ENCODE assay signal across 19 mouse cellular contexts in the genomic region with DNA sequence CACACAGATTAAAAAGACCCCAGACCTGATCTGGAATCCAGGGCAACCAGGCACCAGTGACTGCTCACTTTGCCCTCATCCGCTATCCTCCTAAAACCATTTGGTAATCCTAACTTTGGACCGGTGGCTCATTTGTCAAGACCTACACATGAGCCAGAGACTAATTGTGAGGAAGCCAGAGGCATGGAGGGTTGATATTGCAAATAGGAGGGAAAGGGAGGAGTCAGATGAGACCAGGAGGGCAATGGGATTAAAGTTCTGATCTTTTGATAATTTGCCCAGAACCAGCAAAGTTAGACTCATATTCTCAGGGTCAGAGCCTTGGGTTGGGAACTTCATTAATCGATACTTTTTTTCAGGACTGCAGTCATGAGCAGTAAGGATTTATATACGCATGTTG.
DNase-seq lines count a peak whose midpoint lies in the region; ATAC-seq and TF ChIP-seq lines count a peak whose summit lies in the region.
"Had no signal": no experiment of that assay in that cellular context is flagged by ENCODE, and none has a peak within 500 bp of the region (broad histone marks: within the 10 kb centered on the region; RNA-seq: fewer than 3 reads in every experiment).

No protein-coding gene starts in this region.

- TF ChIP-seq CTCF in left cerebral cortex, adult 2 months (IDR thresholded peaks at IDR 0.05): no peak
- TF ChIP-seq CTCF in lung, adult 2 months (IDR thresholded peaks at IDR 0.05; ENCODE audit: insufficient read depth, low read length): no peak

- no peak for TF ChIP-seq POLR2A in lung, adult 2 months (IDR thresholded peaks at IDR 0.05; ENCODE audit: borderline replicate concordance, extremely low read depth, low read depth, low read length)

- H3K4me3 ChIP-seq in forebrain, embryonic 14.5 days (ENCODE audit: low read depth, low read length): no peak overlapping the region
- H3K4me3 ChIP-seq in forebrain, embryonic 10.5 days: no peak overlapping the region
- no peak overlapping the region for H3K4me3 ChIP-seq in left cerebral cortex, adult 2 months
- H3K4me3 ChIP-seq in lung, embryonic 16.5 days (ENCODE audit: low read length): no peak overlapping the region
- H3K4me3 ChIP-seq in lung, adult 2 months (replicated peaks; ENCODE audit: extremely low read depth, low read depth, low read length): no peak overlapping the region
- H3K4me3 ChIP-seq: embryonic facial prominence, embryonic 12.5 days; gastrocnemius, adult 2 months; hindbrain, embryonic 12.5 days; hindbrain, embryonic 15.5 days had no signal

- no peak overlapping the region for H3K9ac ChIP-seq in forebrain, embryonic 14.5 days (ENCODE audit: low read length)
- no peak overlapping the region for H3K9ac ChIP-seq in lung, embryonic 16.5 days (ENCODE audit: low read length)
- H3K9ac ChIP-seq: embryonic facial prominence, embryonic 12.5 days; forebrain, postnatal 0 days; hindbrain, embryonic 12.5 days; hindbrain, embryonic 15.5 days had no signal

- DNase-seq in forebrain, embryonic 14.5 days (ENCODE audit: low spot score): no peak
- DNase-seq in forebrain, embryonic 10.5 days (ENCODE audit: extremely low spot score, low spot score): no peak
- DNase-seq in left cerebral cortex, adult 2 months (ENCODE audit: extremely low spot score in 1 of 2, low spot score in 2 of 2): no peak
- no peak for DNase-seq in left cerebral cortex, adult 18-20 months (ENCODE audit: low spot score in 2 of 2)
- no peak for DNase-seq in lung, adult 2 months
- DNase-seq: adrenal gland, postnatal 10 days; adrenal gland, postnatal 36 days; cerebellum, adult 18-20 months; cerebellum, adult 9-10 months; gastrocnemius, adult 2 months had no signal

- no peaks in the 10 kb centered on the region for H3K36me3 ChIP-seq in forebrain, embryonic 14.5 days (ENCODE audit: control insufficient read depth, insufficient read depth, low read length)
- H3K36me3 ChIP-seq in forebrain, embryonic 10.5 days (replicated peaks): peaks cover 6% of the 10 kb centered on the region
- no peaks in the 10 kb centered on the region; the same call in 1 of the 2 replicates for H3K36me3 ChIP-seq in lung, embryonic 16.5 days (ENCODE audit: control insufficient read depth, insufficient read depth, low read length)
- H3K36me3 ChIP-seq: G1E; hindbrain, embryonic 15.5 days had no signal

- intact Hi-C loops in left cerebral cortex, adult 2 months (cut with DNase I): loop anchor here (5.0 kb wide), 2 partner anchors 65 to 90 kb away; no protein-coding TSS in a partner anchor

- 0 out of 2 replicates have a peak overlapping the region, but pooled peaks have one; percentile 65 for H3K27ac ChIP-seq in forebrain, embryonic 14.5 days (ENCODE audit: low read depth, low read length)
- no peak overlapping the region for H3K27ac ChIP-seq in forebrain, embryonic 10.5 days
- H3K27ac ChIP-seq in left cerebral cortex, adult 2 months: peak overlapping the region; percentile 36; the same call in 1 of the 2 replicates
- H3K27ac ChIP-seq in lung, embryonic 16.5 days (ENCODE audit: low read length): peak overlapping the region; percentile 51
- H3K27ac ChIP-seq: embryonic facial prominence, embryonic 12.5 days; hindbrain, embryonic 12.5 days had no signal

- no peak overlapping the region for H3K4me2 ChIP-seq in forebrain, embryonic 14.5 days (ENCODE audit: low read length)
- no peak overlapping the region for H3K4me2 ChIP-seq in lung, embryonic 16.5 days (ENCODE audit: low read depth, low read length)
- H3K4me2 ChIP-seq: embryonic facial prominence, embryonic 12.5 days; heart, embryonic 11.5 days; hindbrain, embryonic 12.5 days; hindbrain, embryonic 15.5 days had no signal

- no peaks in the 10 kb centered on the region for H3K27me3 ChIP-seq in forebrain, embryonic 14.5 days (replicated peaks; ENCODE audit: control insufficient read depth, insufficient read depth, low read length)
- H3K27me3 ChIP-seq in forebrain, embryonic 10.5 days (ENCODE audit: poor library complexity, severe bottlenecking): peaks cover 7% of the 10 kb centered on the region; the same call in 1 of the 2 replicates
- no peaks in the 10 kb centered on the region for H3K27me3 ChIP-seq in lung, embryonic 16.5 days (ENCODE audit: control insufficient read depth, insufficient read depth, low read depth, low read length)
- H3K27me3 ChIP-seq: CH12.LX; embryonic facial prominence, embryonic 12.5 days; hindbrain, embryonic 12.5 days; hindbrain, embryonic 15.5 days; Patski had no signal

- 93% methylated on average over 4 of the region's 4 CpGs for WGBS in forebrain, embryonic 14.5 days
- 93% methylated on average over 4 of the region's 4 CpGs for WGBS in forebrain, embryonic 10.5 days
- WGBS in lung, embryonic 16.5 days: 85% methylated on average over 4 of the region's 4 CpGs
- WGBS in lung, adult 2 months: 80% methylated on average over 4 of the region's 4 CpGs

- peaks cover 13% of the 10 kb centered on the region for H3K4me1 ChIP-seq in forebrain, embryonic 14.5 days (ENCODE audit: control insufficient read depth, insufficient read depth, low read length)
- H3K4me1 ChIP-seq in forebrain, embryonic 10.5 days: peaks cover 31% of the 10 kb centered on the region
- H3K4me1 ChIP-seq in lung, embryonic 16.5 days (replicated peaks; ENCODE audit: control insufficient read depth, insufficient read depth, low read length): peaks cover 16% of the 10 kb centered on the region
- H3K4me1 ChIP-seq in lung, adult 2 months (ENCODE audit: control insufficient read depth, insufficient read depth, low read length): peaks cover 6% of the 10 kb centered on the region

- ATAC-seq in forebrain, embryonic 14.5 days: no peak
- ATAC-seq in lung, embryonic 16.5 days (ENCODE audit: low read depth): no peak
- ATAC-seq: Patski had no signal

- H3K9me3 ChIP-seq in forebrain, embryonic 14.5 days (replicated peaks; ENCODE audit: control insufficient read depth, low read length): no peaks in the 10 kb centered on the region
- no peaks in the 10 kb centered on the region for H3K9me3 ChIP-seq in forebrain, embryonic 10.5 days
- H3K9me3 ChIP-seq in lung, embryonic 16.5 days (ENCODE audit: control insufficient read depth, low read length): no peaks in the 10 kb centered on the region
- H3K9me3 ChIP-seq: embryonic facial prominence, embryonic 12.5 days; G1E; hindbrain, embryonic 12.5 days; hindbrain, embryonic 15.5 days had no signal
